Mouse (Mus musculus) retina, postnatal 1 day (tissue): ENCODE measurements around the gene Tap1.

Source experiments
- DNase-seq: peaks from one replicate; pipeline ENCODE4 v3.0.0-alpha.2; 2012

Tap1 gene

DNA sequence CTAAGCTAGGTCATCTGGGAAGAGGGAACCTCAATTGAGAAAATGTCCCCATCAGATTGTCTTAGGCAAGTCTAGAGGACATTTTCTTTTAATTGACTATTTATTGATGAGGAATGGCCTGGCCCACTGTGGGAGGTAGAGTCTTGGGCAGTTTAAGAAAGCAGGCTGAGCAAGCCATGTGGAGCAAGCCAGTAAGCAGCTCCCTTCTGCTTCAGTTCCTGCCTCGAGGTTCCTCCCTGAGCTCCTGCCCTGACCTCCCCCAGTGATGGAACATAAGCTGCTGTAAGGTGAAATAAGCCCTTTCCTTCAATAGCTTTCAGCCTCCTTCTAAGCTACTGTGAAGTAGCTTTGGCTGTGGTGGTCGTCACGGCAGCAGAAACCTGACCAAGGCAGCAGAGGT, 50.4 kb downstream of the Tap1 start:
- DNase-seq = no peak

DNA sequence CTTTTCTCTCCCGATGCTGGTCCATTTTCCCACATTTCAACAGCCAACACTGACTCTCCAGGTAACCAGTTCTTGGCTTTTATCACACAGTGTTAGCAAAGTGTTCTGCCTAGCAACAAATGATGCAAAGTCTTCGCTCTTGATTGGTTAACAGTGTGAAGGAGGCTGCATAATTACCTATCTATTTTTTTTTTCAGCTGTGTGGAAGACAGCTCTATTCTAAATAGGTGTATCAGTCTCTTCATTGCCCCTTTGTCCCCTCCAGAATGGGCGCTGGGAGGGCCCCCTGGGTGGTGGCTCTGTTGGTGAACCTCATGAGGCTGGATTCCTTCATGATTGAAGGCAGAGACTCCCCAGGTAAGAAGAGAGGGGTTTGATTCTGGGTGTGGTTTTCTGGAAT, 51.4 kb downstream of the Tap1 start, which contains the start of gene H2-Ob:
Gene H2-Ob, plus strand, starts transcription at position 198 of the 400 bp plus-strand sequence.
- no peak for DNase-seq

DNA sequence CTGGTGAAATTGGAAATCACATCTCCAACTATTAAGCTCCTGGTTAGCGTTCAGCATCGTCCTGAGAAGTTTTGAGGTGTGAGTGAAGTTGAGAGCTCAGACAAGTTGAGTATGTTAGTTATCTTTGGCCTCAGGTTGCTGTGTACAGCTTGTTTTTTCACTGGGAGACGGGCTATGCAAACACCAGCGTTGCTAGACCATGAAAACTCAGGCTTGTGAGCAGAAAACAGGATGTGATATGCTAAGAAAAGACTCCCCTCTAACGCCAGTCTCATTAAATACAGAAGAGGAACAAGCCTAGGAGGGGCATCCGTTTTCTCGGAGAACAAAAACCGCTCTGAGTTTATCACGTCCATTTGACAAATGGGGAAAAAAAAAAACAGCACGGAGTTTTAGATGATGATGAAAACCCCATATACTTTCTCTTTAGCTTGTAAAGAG, 52.3 kb downstream of the Tap1 start:
- DNase-seq = no peak

- no peak for DNase-seq
Measured at GRCm38 (mm10) chr17:34240366-34240765, 53.0 kb downstream of the Tap1 start.

GRCm38 (mm10) chr17:34240916-34241315, 53.6 kb downstream of the Tap1 start:
- no peak for DNase-seq

GRCm38 (mm10) chr17:34244656-34245055, 57.3 kb downstream of the Tap1 start:
- no peak for DNase-seq
